Mouse (Mus musculus) lung, postnatal 0 days (tissue): ENCODE data around the gene Limk1.

Experiments
- CTCF ChIP-seq: IDR thresholded peaks from 2 replicates; pipeline ENCODE4 v1.5.1; 2016; ENCODE audit warnings: antibody characterized with exemption, mild to moderate bottlenecking
- EP300 ChIP-seq: IDR thresholded peaks from 2 replicates; pipeline ENCODE4 v1.6.1; 2016; ENCODE audit warnings: antibody characterized with exemption, mild to moderate bottlenecking, control low read depth

- TF ChIP-seq CTCF (no peak), EP300 (no peak)
Measured at GRCm38 (mm10) chr5:134638461-134639268, 49.7 kb downstream of the Limk1 start.
